Mouse (Mus musculus) olfactory bulb, adult 2 months (tissue): Measurements from ENCODE around the gene Med29. TPM values are rescaled to one million over a fixed set of nuclear protein-coding genes. Genes with fewer than 3 reads are reported as not detected.

ENCODE experiments used
- H3K27ac ChIP-seq: fragments of 200-500 bp; 2 replicates; pipeline ENCODE4 v1.5.1; 2012; ENCODE audit warnings: low read depth, low read length; ENCODE audit not compliant: insufficient read depth
- H3K4me1 ChIP-seq: fragments of 200-500 bp; 2 replicates; pipeline ENCODE4 v1.6.1; 2012; ENCODE audit warnings: low read length; ENCODE audit not compliant: control insufficient read depth, insufficient read depth
- H3K4me3 ChIP-seq: fragments of 200-500 bp; 2 replicates; pipeline ENCODE4 v1.5.1; 2012; ENCODE audit warnings: mild to moderate bottlenecking, low read depth, low read length, moderate library complexity; ENCODE audit not compliant: insufficient read depth
- CTCF ChIP-seq: fragments of 200-500 bp; IDR thresholded peaks from 2 replicates; pipeline ENCODE4 v1.5.1; 2012; ENCODE audit warnings: low read depth, mild to moderate bottlenecking, low read length, moderate library complexity; ENCODE audit not compliant: insufficient read depth
- POLR2A ChIP-seq: fragments of 200-500 bp; IDR thresholded peaks from 2 replicates; pipeline ENCODE4 v1.6.1; 2012; ENCODE audit warnings: mild to moderate bottlenecking, low read depth, low read length, moderate library complexity; ENCODE audit not compliant: insufficient read depth
- WGBS: fragments of 180-500 bp; shearing (Covaris S2); methylation state at CpG from one replicate; pipeline ENCODE4 v1.1.7; 2018; 5-methylcytosine and 5-hydroxymethylcytosine counted together
- polyA plus RNA-seq: library from polyadenylated mRNA; stranded (reverse); fragments of >200 nt; gene quantifications from 2 replicates; pipeline ENCODE4 v1.2.4, GENCODE M21; 2012; ENCODE audit warnings: low replicate concordance; ENCODE audit not compliant: missing spikeins, insufficient read depth, insufficient read length

The Med29 gene
- polyA plus RNA-seq, 1 experiment: not detected

DNA sequence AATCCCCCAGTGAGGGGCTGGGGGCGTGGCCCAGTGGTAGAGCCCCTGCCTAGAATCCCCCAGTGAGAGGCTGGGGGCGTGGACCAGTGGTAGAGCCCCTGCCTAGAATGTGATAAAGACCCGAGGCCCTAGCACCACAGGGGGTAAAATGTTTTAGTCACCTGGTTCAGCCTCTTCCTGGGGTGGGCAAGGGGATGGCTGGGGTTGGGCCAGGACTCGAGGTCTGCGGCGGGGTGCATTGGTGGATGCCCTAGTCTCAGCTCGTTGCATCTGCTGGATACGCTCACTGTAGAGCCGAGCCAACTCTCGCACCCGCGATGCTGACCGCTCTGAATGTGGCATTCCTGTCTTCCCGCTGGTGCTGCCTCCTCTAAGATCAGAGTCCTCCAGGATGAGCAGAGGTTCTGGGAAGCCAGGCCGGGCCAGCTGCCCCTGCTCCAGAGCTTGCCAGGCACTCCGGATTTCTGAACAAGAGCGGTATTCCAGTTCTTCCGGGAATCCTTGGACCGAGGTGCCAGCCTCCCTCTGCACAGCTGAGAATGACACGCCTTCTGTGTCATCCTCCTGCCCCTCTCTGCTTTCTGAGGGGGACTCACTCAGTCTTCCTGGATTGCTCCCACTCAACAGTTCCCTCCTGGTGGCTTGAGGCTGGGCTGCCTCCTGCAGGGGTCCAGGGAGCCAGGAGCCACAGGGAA is 30.7 kb downstream of the Med29 start:
- Histone ChIP-seq H3K27ac (no peak overlapping the region), H3K4me1 (no peaks in the 10 kb centered on the region; the same call in 1 of the 2 replicates), H3K4me3 (no peak overlapping the region)
- WGBS: 94% methylated on average over 20 of the region's 20 CpGs
- TF ChIP-seq POLR2A: no peak
- no peak for TF ChIP-seq CTCF

DNA sequence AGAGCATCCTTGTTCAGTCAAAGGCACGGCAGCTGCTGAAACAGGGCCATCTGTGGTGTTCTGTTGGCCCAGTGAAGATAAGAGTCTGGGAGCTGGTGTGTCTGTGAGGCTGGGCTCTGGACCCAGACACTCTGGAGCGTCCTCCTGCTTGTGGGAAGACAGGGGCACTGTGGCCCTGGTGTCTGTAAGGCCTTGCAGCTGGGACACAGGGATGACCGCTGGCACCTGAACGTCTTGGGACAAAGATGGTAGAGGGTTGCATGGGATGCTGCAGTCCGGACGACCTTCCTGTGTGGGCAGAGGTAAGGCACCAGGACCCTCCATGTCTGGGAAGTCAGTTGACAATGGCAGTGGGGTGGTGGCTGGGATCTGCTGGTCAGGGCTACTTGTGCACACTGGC is 32.2 kb downstream of the Med29 start:
- H3K27ac ChIP-seq: no peak overlapping the region
- TF ChIP-seq POLR2A (no peak), CTCF (no peak)
- 93% methylated on average over 6 of the region's 6 CpGs for WGBS
- no peak overlapping the region for H3K4me3 ChIP-seq
- H3K4me1 ChIP-seq: no peaks in the 10 kb centered on the region; the same call in 1 of the 2 replicates

DNA sequence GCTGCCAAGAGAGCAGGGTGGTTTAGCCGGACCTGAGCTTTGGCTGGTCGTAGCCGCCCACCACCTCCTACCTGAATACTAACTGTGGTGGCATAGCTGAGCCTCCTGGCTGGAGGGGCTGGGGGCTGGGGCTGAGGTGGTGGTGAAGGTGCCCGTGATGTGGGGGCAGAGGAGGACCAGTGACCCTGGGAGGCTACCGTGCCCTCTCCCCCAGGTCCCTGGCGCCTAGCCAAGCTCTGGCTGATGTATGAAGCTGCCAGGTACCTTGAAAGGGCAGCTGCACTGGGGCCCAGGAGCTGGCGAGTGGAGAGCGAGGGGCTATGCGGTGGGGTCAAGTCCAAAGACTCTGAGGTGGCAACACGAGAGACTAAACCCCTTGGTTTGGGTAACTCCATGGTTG is 32.7 kb downstream of the Med29 start:
- no peak overlapping the region for H3K4me3 ChIP-seq
- WGBS: 86% methylated on average over 10 of the region's 10 CpGs
- no peak for TF ChIP-seq CTCF
- no peak for TF ChIP-seq POLR2A
- no peak overlapping the region for H3K27ac ChIP-seq
- H3K4me1 ChIP-seq: no peaks in the 10 kb centered on the region; the same call in 1 of the 2 replicates

DNA sequence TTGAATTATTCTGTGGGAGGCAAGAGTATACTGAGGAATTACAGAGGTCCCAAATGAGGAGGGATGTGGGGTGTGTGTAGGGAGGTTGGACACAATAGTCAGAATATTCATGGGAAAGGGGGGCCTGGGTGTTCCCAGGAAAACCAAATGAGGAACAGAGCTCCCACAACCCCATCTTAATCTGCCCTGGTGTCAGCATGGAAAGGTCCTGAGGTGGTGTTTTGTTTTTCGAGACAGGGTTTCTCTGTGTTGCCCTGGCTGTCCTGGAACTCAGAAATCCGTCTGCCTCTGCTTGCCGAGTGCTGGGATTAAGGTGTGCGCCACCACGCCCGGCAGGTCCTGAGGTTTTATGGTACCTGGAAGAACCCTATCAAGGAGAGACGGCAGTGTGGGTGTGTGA is 34.1 kb downstream of the Med29 start:
- no peak for TF ChIP-seq CTCF
- no peak for TF ChIP-seq POLR2A
- Histone ChIP-seq H3K4me1 (no peaks in the 10 kb centered on the region; the same call in 1 of the 2 replicates), H3K27ac (no peak overlapping the region), H3K4me3 (no peak overlapping the region)
- WGBS: 47% methylated on average over 7 of the region's 7 CpGs

DNA sequence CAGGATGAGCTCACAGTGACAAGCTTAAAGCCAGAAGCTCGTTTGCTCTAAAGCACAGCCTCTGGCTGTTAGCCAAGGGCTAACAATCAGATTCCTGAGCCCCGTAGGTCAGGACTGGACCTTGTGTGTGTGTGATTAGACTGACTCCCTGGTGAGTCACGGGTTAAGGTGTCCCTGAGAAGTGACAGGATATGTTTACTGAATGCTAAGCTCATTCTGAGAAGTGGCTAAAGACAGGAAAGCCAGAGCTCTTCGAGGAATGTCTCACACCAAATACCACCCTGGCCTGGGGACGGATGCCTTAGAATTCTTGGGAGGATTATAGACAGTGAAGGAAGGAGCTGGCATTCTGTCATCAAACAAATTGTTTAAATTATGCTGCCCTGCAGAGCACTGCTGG is 34.5 kb downstream of the Med29 start:
- Histone ChIP-seq H3K27ac (no peak overlapping the region), H3K4me1 (no peaks in the 10 kb centered on the region; the same call in 1 of the 2 replicates), H3K4me3 (no peak overlapping the region)
- TF ChIP-seq POLR2A (no peak), CTCF (no peak)
- WGBS: 10% methylated on average over 5 of the region's 5 CpGs

DNA sequence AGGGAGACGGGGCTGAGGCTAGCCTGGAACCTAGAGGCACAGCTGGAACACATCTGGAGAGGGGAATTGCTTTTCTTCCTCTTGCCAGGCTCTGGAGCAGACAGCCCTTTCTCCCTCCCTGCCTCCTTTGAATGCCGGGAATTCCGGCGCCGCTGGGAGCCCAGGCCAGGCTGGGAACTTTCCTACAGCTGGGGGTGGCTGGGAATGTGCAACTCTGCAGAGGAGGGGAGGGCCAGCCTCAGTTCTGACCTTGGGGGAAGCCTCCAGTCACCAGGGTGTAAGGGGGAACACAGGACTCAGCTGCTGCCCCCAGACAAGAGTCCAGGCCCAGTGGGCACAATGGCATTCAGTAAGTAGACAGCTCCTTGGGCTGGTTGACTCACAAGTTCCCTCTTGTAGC is 35.5 kb downstream of the Med29 start:
- no peak for TF ChIP-seq POLR2A
- no peak for TF ChIP-seq CTCF
- H3K27ac ChIP-seq: no peak overlapping the region
- H3K4me3 ChIP-seq: no peak overlapping the region
- no peaks in the 10 kb centered on the region; the same call in 1 of the 2 replicates for H3K4me1 ChIP-seq
- 5% methylated on average over 5 of the region's 5 CpGs for WGBS

DNA sequence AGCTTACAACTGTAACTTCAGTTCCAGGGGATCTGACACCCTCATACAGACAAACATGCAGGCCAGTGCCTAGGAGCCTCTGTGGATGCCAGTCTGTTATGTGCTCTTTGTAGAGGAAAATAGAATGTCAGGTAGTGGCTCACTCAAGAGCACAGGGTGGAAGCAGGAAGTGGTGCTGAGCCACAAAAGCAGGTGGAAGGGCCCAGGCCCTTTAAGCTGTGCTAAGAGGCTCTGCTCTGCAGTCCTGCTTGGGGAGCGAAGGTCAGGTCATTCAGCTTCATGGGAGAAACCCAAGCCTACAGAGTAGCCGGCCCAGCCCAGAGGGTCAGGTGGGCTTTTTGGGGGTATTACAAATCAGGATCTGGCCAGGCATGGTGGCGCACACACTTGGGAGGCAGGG is 37.3 kb downstream of the Med29 start:
- H3K27ac ChIP-seq: no peak overlapping the region
- TF ChIP-seq POLR2A: no peak
- no peak for TF ChIP-seq CTCF
- H3K4me3 ChIP-seq: no peak overlapping the region
- 93% methylated on average over 3 of the region's 3 CpGs for WGBS
- H3K4me1 ChIP-seq: peaks cover 3% of the 10 kb centered on the region; the same call in 1 of the 2 replicates

DNA sequence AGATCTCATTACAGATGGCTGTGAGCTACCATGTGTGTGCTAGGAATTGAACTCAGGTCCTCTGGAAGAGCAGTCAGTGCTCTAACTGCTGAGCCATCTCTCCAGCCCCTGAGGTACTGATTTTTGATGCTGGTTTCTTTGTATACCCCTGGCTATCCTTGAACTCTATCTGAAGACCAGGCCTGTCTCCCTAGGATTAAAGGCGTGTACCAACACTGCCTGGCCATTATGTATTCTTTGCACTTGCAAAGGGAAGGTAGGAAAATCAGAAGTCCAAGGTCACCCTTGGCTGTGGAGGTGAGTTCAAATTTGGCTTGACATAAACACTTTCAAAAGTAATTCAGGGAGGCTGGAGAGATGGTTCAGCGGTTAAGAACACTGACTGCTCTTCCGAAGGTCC is 37.9 kb downstream of the Med29 start:
- Histone ChIP-seq H3K4me3 (no peak overlapping the region), H3K27ac (no peak overlapping the region), H3K4me1 (peaks cover 7% of the 10 kb centered on the region)
- TF ChIP-seq CTCF (no peak), POLR2A (no peak)
- WGBS: 88% methylated on average over 3 of the region's 3 CpGs

DNA sequence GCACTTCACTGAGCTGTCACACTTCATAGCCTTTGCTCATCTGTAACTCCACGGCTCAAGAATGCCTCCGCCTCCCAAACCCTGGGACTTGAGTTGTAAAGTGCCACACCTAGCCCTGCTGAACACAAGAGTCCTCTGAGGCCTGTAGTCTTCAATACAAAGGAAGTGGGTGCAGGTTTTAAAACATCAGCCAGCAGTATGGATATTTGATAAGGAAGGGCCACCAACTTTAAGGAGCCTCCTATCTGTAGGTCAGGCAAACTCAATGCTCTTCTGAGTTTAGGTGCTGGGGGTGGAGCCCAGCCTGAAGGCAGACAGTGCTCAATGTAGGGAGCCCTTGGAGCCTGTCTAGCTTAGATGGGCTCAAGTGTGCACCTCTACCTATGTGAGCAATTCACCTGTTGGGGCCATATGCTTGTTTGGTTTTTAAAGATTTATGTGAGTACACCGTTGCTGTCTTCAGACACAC is 38.4 kb downstream of the Med29 start:
- Histone ChIP-seq H3K4me1 (peaks cover 7% of the 10 kb centered on the region), H3K27ac (no peak overlapping the region), H3K4me3 (no peak overlapping the region)
- 88% methylated on average over 3 of the region's 3 CpGs for WGBS
- TF ChIP-seq POLR2A (no peak), CTCF (no peak)

DNA sequence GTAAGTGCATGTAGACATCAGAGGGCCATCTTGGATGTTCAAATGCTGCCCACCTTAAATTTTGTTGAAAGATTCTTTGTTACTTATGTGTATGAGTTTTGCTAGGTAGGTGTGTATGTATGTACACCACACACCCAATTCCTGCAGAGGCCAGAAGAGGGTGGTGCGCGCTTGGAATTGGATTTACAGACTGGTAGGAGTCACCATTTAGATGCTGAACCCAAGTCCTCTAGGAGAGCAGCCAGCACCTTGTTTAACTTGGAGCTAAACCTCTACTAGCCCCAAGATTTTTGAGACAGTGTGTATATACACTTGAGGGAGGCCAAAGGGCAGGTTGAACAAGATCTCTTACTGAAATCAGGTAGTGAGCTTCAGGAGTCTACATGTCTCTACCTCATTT is 39.2 kb downstream of the Med29 start:
- Histone ChIP-seq H3K27ac (no peak overlapping the region), H3K4me3 (no peak overlapping the region), H3K4me1 (peaks cover 7% of the 10 kb centered on the region)
- WGBS: 86% methylated on average over 2 of the region's 2 CpGs
- TF ChIP-seq POLR2A: no peak
- TF ChIP-seq CTCF: no peak
